Mouse (Mus musculus) forebrain, postnatal 0 days (tissue): Measurements from ENCODE around the gene Coq10b. TPM values are rescaled to one million over a fixed set of nuclear protein-coding genes. Genes with fewer than 3 reads are reported as not detected.

Experiments
- ATAC-seq: fragments of 200-750 bp; cut with Nextera tagmentation; 2 replicates; pipeline ENCODE4 v1.8.0; 2017; ENCODE audit warnings: mild to moderate bottlenecking, moderate library complexity
- DNase-seq: peaks from one replicate; pipeline ENCODE4 v3.0.0-alpha.2; 2015
- H3K27ac ChIP-seq: fragments of 300-500 bp; sonication (generic); 2 replicates; pipeline ENCODE4 v1.5.1; 2014; ENCODE audit warnings: low read depth, mild to moderate bottlenecking, antibody characterized with exemption, low read length, moderate library complexity, mixed read lengths
- H3K27me3 ChIP-seq: fragments of 300-500 bp; sonication (generic); 2 replicates; pipeline ENCODE4 v1.6.1; 2014; ENCODE audit warnings: mild to moderate bottlenecking, low read length, mixed read lengths; ENCODE audit not compliant: insufficient read depth
- H3K36me3 ChIP-seq: fragments of 300-500 bp; sonication (generic); 2 replicates; pipeline ENCODE4 v1.6.1; 2014; ENCODE audit warnings: mild to moderate bottlenecking, moderate library complexity; ENCODE audit not compliant: insufficient read depth
- H3K4me1 ChIP-seq: fragments of 300-500 bp; sonication (generic); 2 replicates; pipeline ENCODE4 v1.6.1; 2014; ENCODE audit warnings: antibody characterized with exemption; ENCODE audit not compliant: insufficient read depth
- H3K4me2 ChIP-seq: fragments of 300-500 bp; sonication (generic); 2 replicates; pipeline ENCODE4 v1.6.1; 2014; ENCODE audit warnings: low read depth, mild to moderate bottlenecking, moderate library complexity
- H3K4me3 ChIP-seq: fragments of 300-500 bp; sonication (generic); 2 replicates; pipeline ENCODE4 v1.5.1; 2014; ENCODE audit warnings: low read depth, low read length, mixed read lengths
- H3K9ac ChIP-seq: fragments of 300-500 bp; sonication (generic); 2 replicates; pipeline ENCODE4 v1.6.1; 2014; ENCODE audit warnings: mild to moderate bottlenecking
- H3K9me3 ChIP-seq: fragments of 300-500 bp; sonication (generic); 2 replicates; pipeline ENCODE4 v1.6.1; 2016; ENCODE audit warnings: low read length
- CTCF ChIP-seq: sonication (generic); IDR thresholded peaks from 2 replicates; pipeline ENCODE4 v1.5.1; 2016; ENCODE audit warnings: antibody characterized with exemption, control low read depth, low read depth
- WGBS: fragments of 180-500 bp; shearing (Covaris S2); extraction: QIAGEN DNeasy Blood & Tissue Kit; methylation state at CpG from one replicate; pipeline ENCODE4 v1.1.7; 2014; 5-methylcytosine and 5-hydroxymethylcytosine counted together
- polyA plus RNA-seq: library from polyadenylated mRNA; unstranded; fragments of >200 nt; fragmentation: Nextera tagmentation; extraction: Ambion mirVana; gene quantifications from 2 replicates; pipeline ENCODE4 v1.2.1, GENCODE M21; 2015
- total RNA-seq: library from RNA; depleted of rRNA; stranded (reverse); fragments of >200 nt; gene quantifications from 2 replicates; pipeline ENCODE4 v1.2.3, GENCODE M21; 2014

The Coq10b gene
- total and polyA plus RNA-seq, 2 experiments from 2014 or later = 26.1 to 27.0 TPM

DNA sequence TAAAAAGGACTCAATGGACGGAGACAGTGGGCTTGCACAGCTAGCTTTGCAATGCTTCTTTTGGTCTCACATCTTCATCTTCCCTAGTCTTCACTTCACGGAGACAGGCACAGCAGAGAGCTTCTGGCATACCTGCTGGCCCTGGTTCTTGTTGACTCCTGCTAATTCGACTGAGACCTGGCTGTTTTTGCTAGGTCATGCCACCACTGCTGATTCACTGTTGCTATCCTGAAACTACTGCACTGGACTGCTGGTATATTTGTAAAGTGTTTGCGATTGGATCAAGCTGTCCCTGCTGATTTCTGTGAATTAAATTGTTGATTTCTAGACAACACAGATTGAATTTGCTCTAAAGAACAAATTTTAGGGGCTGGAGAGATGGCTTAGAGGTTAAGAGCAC lies 10.9 kb upstream of the Coq10b start:
- WGBS = 92% methylated on average over 4 of the region's 4 CpGs
- ATAC-seq (no peak), DNase-seq (no peak)
- Histone ChIP-seq H3K4me2 (no peak overlapping the region), H3K27ac (no peak overlapping the region), H3K9ac (no peak overlapping the region), H3K36me3 (no peaks in the 10 kb centered on the region), H3K4me1 (no peaks in the 10 kb centered on the region), H3K27me3 (no peaks in the 10 kb centered on the region), H3K9me3 (0 out of 2 replicates have a peak, but pooled peaks cover 5% of the 10 kb centered on the region), H3K4me3 (no peak overlapping the region)
- no peak for TF ChIP-seq CTCF

DNA sequence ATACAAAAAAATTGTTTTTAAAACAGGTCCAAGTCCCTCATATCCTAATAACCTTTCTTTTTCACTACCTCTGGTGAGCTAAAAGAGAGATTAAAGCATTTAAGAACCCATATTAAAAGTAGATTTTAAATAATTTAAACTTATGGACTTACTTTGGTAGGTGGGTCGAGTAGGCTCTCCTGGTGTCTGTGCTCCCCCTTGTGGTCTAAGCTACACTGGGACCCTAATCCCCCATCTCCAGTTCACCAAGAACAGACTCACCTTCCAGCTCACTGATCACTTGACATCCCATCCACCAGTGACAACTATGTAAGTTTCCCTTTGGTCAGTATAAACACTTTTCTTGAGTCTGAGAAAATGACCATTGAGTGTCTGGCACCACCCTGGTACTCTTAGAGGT lies 10.3 kb upstream of the Coq10b start:
- H3K4me3 ChIP-seq = no peak overlapping the region
- no peaks in the 10 kb centered on the region for H3K4me1 ChIP-seq
- H3K9me3 ChIP-seq = 0 out of 2 replicates have a peak, but pooled peaks cover 5% of the 10 kb centered on the region
- DNase-seq (no peak), ATAC-seq (no peak)
- no peak overlapping the region for H3K27ac ChIP-seq
- 63% methylated on average over 1 of the region's 1 CpGs for WGBS
- TF ChIP-seq CTCF = no peak
- H3K9ac ChIP-seq = no peak overlapping the region
- no peaks in the 10 kb centered on the region for H3K27me3 ChIP-seq
- no peak overlapping the region for H3K4me2 ChIP-seq
- H3K36me3 ChIP-seq = no peaks in the 10 kb centered on the region

DNA sequence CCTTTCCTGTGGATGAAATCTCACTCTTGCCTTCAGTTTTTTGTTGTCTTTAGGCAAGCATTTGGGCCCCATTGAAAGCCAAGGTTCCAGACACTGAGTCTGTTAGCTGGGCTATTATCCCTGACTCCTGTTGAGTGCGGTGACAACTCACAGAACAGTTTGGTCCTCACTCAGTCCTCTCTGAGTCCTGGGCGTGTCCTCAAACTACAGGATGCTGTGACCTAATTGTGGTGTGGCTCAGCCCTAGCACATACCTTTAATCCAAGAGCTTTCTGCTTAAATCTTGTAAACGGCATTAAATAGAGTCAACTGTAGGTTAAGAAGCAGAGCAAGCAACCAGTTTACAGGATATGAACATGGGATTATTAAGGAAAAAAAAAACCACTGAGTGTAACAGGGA lies 9.4 kb upstream of the Coq10b start:
- H3K27ac ChIP-seq = no peak overlapping the region
- TF ChIP-seq CTCF = no peak
- ATAC-seq = no peak

DNA sequence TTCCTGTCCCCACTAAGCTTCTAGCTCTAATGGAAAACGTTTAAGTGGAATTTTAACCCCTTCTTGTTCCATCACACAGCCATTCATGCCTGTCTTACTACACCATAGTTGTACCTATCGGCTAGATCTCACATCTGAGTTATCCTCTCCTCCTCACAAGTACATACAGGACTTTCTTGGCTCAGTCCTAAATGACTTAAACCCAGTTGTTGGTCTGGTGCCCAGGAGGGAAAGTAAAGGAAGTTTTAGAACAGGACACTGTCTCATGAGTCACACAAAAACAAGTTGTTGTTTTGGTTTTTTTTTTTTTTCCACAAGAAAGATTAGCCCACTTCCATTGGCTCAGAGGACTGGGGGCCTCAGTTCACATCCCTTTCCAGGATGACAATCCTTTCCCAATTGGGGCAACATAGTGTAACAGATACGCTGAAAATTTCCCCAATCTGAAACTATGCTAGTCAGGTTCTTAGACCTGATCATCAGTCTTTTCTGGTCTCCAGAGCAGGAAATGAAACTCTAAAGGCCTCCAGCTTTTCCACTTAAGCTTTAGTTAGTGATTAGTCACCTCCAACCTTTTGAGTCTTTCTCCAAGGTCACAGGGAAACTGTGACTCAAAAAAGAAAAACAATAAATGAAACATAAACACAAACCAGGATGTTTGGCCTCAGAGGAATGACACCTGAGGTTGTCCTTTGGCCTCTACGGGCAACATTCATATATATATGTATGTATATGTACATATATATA lies 3.6 kb upstream of the Coq10b start:
- H3K27ac ChIP-seq = no peak overlapping the region
- H3K9ac ChIP-seq = no peak overlapping the region
- peaks cover 7% of the 10 kb centered on the region; the same call in 1 of the 2 replicates for H3K4me1 ChIP-seq
- H3K9me3 ChIP-seq = no peaks in the 10 kb centered on the region
- ATAC-seq (no peak), DNase-seq (no peak)
- no peak overlapping the region for H3K4me2 ChIP-seq
- no peak overlapping the region for H3K4me3 ChIP-seq
- TF ChIP-seq CTCF = no peak
- no peaks in the 10 kb centered on the region for H3K27me3 ChIP-seq
- H3K36me3 ChIP-seq = no peaks in the 10 kb centered on the region
- WGBS = 67% methylated on average over 4 of the region's 4 CpGs

More for the DNA sequence above, 9.4 kb upstream of the Coq10b start:
- H3K4me2 ChIP-seq = no peak overlapping the region
- DNase-seq = no peak
- H3K4me3 ChIP-seq = no peak overlapping the region
- H3K9ac ChIP-seq = no peak overlapping the region
- H3K9me3 ChIP-seq = 0 out of 2 replicates have a peak, but pooled peaks cover 5% of the 10 kb centered on the region
- no peaks in the 10 kb centered on the region for H3K4me1 ChIP-seq
- H3K36me3 ChIP-seq = no peaks in the 10 kb centered on the region
- no peaks in the 10 kb centered on the region for H3K27me3 ChIP-seq
- 80% methylated on average over 3 of the region's 3 CpGs for WGBS

DNA sequence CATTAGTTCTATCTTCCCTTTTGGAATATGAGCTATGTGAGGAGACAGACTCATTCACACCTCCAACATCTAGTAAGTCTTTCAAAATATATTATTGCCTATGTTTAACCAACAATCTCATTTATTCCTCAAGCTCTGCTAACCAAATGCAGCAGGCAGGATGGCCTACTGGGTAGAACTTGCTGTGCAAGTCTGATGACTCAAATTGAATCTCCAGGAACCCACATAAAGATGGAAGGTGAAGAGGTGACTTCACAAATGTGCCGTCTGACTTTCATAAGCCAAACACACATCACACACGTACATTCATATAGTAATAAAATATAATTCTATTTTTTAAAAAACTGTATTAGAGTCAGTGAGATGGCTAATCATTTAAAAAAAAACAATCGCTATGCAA lies 899 bp upstream of the Coq10b start:
- Histone ChIP-seq H3K27ac (no peak overlapping the region), H3K4me2 (peak overlapping the region; percentile 77), H3K4me3 (no peak overlapping the region), H3K9ac (no peak overlapping the region), H3K36me3 (no peaks in the 10 kb centered on the region), H3K27me3 (no peaks in the 10 kb centered on the region), H3K9me3 (no peaks in the 10 kb centered on the region), H3K4me1 (peaks cover 7% of the 10 kb centered on the region; the same call in 1 of the 2 replicates)
- no peak for ATAC-seq
- 73% methylated on average over 3 of the region's 3 CpGs for WGBS
- TF ChIP-seq CTCF = no peak
- no peak for DNase-seq

DNA sequence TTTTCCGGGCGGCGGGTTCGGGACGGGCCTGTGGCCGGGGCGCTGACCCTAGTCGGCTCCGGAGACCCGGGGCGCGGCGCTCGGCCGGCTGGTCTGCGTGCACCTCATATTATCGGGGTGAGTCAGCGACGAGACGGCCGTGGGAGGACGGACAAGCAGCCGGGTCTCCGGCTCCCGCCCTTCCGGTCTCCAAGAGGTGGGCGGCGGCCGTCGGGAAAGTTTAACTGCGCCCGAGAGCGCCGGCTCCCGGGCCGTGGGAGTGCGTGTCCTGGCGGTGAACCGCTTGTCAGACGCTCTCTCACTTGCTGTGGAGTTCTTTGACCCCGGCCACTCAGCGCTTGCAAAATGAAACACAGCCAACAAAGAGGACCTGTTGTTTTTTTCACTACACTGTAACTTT lies 435 bp downstream of the Coq10b start:
- WGBS = under 1% methylated on average over 41 of the region's 42 CpGs
- no peak for DNase-seq
- H3K36me3 ChIP-seq = no peaks in the 10 kb centered on the region
- H3K27ac ChIP-seq = peak overlapping the region; percentile 64
- no peaks in the 10 kb centered on the region for H3K9me3 ChIP-seq
- TF ChIP-seq CTCF = peak; percentile 14
- H3K27me3 ChIP-seq = no peaks in the 10 kb centered on the region
- H3K4me2 ChIP-seq = peak overlapping the region; percentile 77
- ATAC-seq = peak; percentile 15
- H3K9ac ChIP-seq = peak overlapping the region; percentile 71
- peak overlapping the region; percentile 93 for H3K4me3 ChIP-seq
- H3K4me1 ChIP-seq = peaks cover 7% of the 10 kb centered on the region; the same call in 1 of the 2 replicates

DNA sequence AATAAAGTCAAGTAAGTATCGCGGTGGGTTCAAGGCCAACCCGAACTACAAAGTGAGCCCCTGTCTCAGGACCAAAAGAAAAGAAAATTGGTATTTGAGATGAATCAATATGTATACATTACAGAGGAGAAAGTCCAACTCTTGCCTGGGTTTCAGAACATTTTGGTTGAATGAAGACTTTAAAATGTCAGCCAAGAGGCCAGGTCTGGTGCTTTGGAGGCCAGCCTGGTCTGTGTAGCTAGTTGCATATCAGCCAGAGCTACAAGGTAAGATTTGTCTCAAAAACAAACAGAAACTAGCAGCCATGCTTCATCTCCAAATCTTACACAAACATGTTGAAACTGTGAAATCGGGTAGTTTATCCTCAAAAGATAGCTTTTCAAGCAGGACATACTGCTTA lies 1.0 kb downstream of the Coq10b start:
- WGBS = 81% methylated on average over 4 of the region's 4 CpGs
- Histone ChIP-seq H3K9ac (no peak overlapping the region), H3K4me1 (peaks cover 7% of the 10 kb centered on the region; the same call in 1 of the 2 replicates), H3K36me3 (no peaks in the 10 kb centered on the region), H3K4me2 (peak overlapping the region; percentile 77), H3K4me3 (peak overlapping the region; percentile 93), H3K27me3 (no peaks in the 10 kb centered on the region), H3K27ac (no peak overlapping the region), H3K9me3 (no peaks in the 10 kb centered on the region)
- ATAC-seq = no peak
- DNase-seq = no peak
- TF ChIP-seq CTCF = no peak
